Mouse (Mus musculus) kidney, embryonic 16.5 days (tissue): ENCODE data around the gene Id2. TPM values are rescaled to one million over a fixed set of nuclear protein-coding genes. Genes with fewer than 3 reads are reported as not detected.

ENCODE experiments used
- ATAC-seq: fragments of 200-750 bp; cut with Nextera tagmentation; 2 replicates; pipeline ENCODE4 v1.8.0; 2017; ENCODE audit warnings: moderate TSS enrichment; ENCODE audit not compliant: low FRiP score, low TSS enrichment
- H3K27ac ChIP-seq: fragments of 300-500 bp; sonication (generic); 2 replicates; pipeline ENCODE4 v1.5.1; 2014; ENCODE audit warnings: low read length
- H3K27me3 ChIP-seq: fragments of 300-500 bp; sonication (generic); 2 replicates; pipeline ENCODE4 v1.6.1; 2014; ENCODE audit warnings: low read length, control low read depth, mixed read lengths; ENCODE audit not compliant: insufficient read depth
- H3K36me3 ChIP-seq: fragments of 300-500 bp; sonication (generic); 2 replicates; pipeline ENCODE4 v1.6.1; 2014; ENCODE audit warnings: low read length, control low read depth, mixed read lengths; ENCODE audit not compliant: insufficient read depth
- H3K4me1 ChIP-seq: fragments of 300-500 bp; sonication (generic); 2 replicates; pipeline ENCODE4 v1.6.1; 2014; ENCODE audit warnings: low read length, control low read depth, mixed read lengths; ENCODE audit not compliant: insufficient read depth
- H3K4me2 ChIP-seq: fragments of 300-500 bp; sonication (generic); replicated peaks from 2 replicates; pipeline ENCODE4 v1.6.1; 2014; ENCODE audit warnings: low read depth, low read length
- H3K4me3 ChIP-seq: fragments of 300-500 bp; sonication (generic); 2 replicates; pipeline ENCODE4 v1.5.1; 2014; ENCODE audit warnings: mild to moderate bottlenecking, low read length
- H3K9ac ChIP-seq: fragments of 300-500 bp; sonication (generic); replicated peaks from 2 replicates; pipeline ENCODE4 v1.6.1; 2014; ENCODE audit warnings: low read length
- H3K9me3 ChIP-seq: fragments of 300-500 bp; sonication (generic); 2 replicates; pipeline ENCODE4 v1.6.1; 2016; ENCODE audit warnings: low read length, control low read depth
- WGBS: fragments of 180-500 bp; shearing (Covaris S2); extraction: QIAGEN DNeasy Blood & Tissue Kit; methylation state at CpG from one replicate; pipeline ENCODE4 v1.1.7; 2014; 5-methylcytosine and 5-hydroxymethylcytosine counted together
- polyA plus RNA-seq: library from polyadenylated mRNA; unstranded; fragments of >200 nt; fragmentation: Nextera tagmentation; extraction: Ambion mirVana; gene quantifications from 2 replicates; pipeline ENCODE4 v1.2.1, GENCODE M21; 2015

The Id2 gene
- polyA plus RNA-seq, 1 experiment from 2014 or later = 474 TPM

- Histone ChIP-seq H3K27ac (no peak overlapping the region), H3K27me3 (no peaks in the 10 kb centered on the region), H3K4me3 (no peak overlapping the region), H3K9ac (no peak overlapping the region), H3K4me1 (peaks cover 10% of the 10 kb centered on the region), H3K36me3 (no peaks in the 10 kb centered on the region), H3K4me2 (no peak overlapping the region), H3K9me3 (no peaks in the 10 kb centered on the region)
- 96% methylated on average over 2 of the region's 2 CpGs for WGBS
- ATAC-seq = no peak
These were observed 15.9 kb upstream of the Id2 start for GRCm38 (mm10) chr12:25112806-25113205.

- Histone ChIP-seq H3K4me2 (no peak overlapping the region), H3K27me3 (no peaks in the 10 kb centered on the region), H3K9ac (no peak overlapping the region), H3K4me3 (no peak overlapping the region), H3K27ac (no peak overlapping the region), H3K36me3 (no peaks in the 10 kb centered on the region), H3K4me1 (peaks cover 10% of the 10 kb centered on the region), H3K9me3 (no peaks in the 10 kb centered on the region)
- ATAC-seq = no peak
- WGBS = 69% methylated on average over 7 of the region's 7 CpGs
These were observed 13.7 kb upstream of the Id2 start for GRCm38 (mm10) chr12:25110682-25111078.

GRCm38 (mm10) chr12:25109971-25110681 is 13.2 kb upstream of the Id2 start:
- WGBS = 57% methylated on average over 7 of the region's 7 CpGs
- H3K4me3 ChIP-seq = no peak overlapping the region
- H3K4me2 ChIP-seq = no peak overlapping the region
- H3K4me1 ChIP-seq = peaks cover 10% of the 10 kb centered on the region
- no peak overlapping the region for H3K27ac ChIP-seq
- no peak overlapping the region for H3K9ac ChIP-seq
- H3K36me3 ChIP-seq = no peaks in the 10 kb centered on the region
- H3K27me3 ChIP-seq = no peaks in the 10 kb centered on the region
- no peak for ATAC-seq
- no peaks in the 10 kb centered on the region for H3K9me3 ChIP-seq

- no peaks in the 10 kb centered on the region for H3K9me3 ChIP-seq
- H3K27me3 ChIP-seq = no peaks in the 10 kb centered on the region
- no peaks in the 10 kb centered on the region for H3K36me3 ChIP-seq
- H3K9ac ChIP-seq = no peak overlapping the region
- H3K4me1 ChIP-seq = peaks cover 15% of the 10 kb centered on the region
- H3K4me2 ChIP-seq = no peak overlapping the region
- peak; percentile 73 for ATAC-seq
- WGBS = 63% methylated on average over 2 of the region's 2 CpGs
- H3K27ac ChIP-seq = peak overlapping the region; percentile 61; the same call in 1 of the 2 replicates
- H3K4me3 ChIP-seq = no peak overlapping the region
These were observed 11.9 kb upstream of the Id2 start for GRCm38 (mm10) chr12:25108865-25109264.

GRCm38 (mm10) chr12:25104541-25104940 is 7.6 kb upstream of the Id2 start:
- no peak overlapping the region for H3K27ac ChIP-seq
- H3K36me3 ChIP-seq = no peaks in the 10 kb centered on the region
- H3K9me3 ChIP-seq = no peaks in the 10 kb centered on the region
- no peak overlapping the region for H3K9ac ChIP-seq
- ATAC-seq = no peak
- no peaks in the 10 kb centered on the region for H3K27me3 ChIP-seq
- no peak overlapping the region for H3K4me3 ChIP-seq
- no peak overlapping the region for H3K4me2 ChIP-seq
- H3K4me1 ChIP-seq = peaks cover 29% of the 10 kb centered on the region

GRCm38 (mm10) chr12:25103911-25104310 is 7.0 kb upstream of the Id2 start:
- H3K36me3 ChIP-seq = no peaks in the 10 kb centered on the region
- H3K4me1 ChIP-seq = peaks cover 26% of the 10 kb centered on the region
- no peaks in the 10 kb centered on the region for H3K9me3 ChIP-seq
- ATAC-seq = no peak
- WGBS = 49% methylated on average over 6 of the region's 6 CpGs
- peak overlapping the region; percentile 62 for H3K27ac ChIP-seq
- H3K4me2 ChIP-seq = no peak overlapping the region
- H3K4me3 ChIP-seq = no peak overlapping the region
- H3K27me3 ChIP-seq = no peaks in the 10 kb centered on the region
- H3K9ac ChIP-seq = peak overlapping the region; percentile 32; the same call in 1 of the 2 replicates

- Histone ChIP-seq H3K4me3 (peak overlapping the region; percentile 89), H3K9me3 (no peaks in the 10 kb centered on the region), H3K4me2 (peak overlapping the region; percentile 94), H3K36me3 (no peaks in the 10 kb centered on the region), H3K4me1 (peaks cover 42% of the 10 kb centered on the region), H3K27ac (peak overlapping the region; percentile 100), H3K27me3 (no peaks in the 10 kb centered on the region), H3K9ac (peak overlapping the region; percentile 85; the same call in 1 of the 2 replicates)
- 15% methylated on average over 5 of the region's 5 CpGs for WGBS
- ATAC-seq = no peak
These were observed 4.4 kb upstream of the Id2 start for GRCm38 (mm10) chr12:25101389-25101788.

- ATAC-seq = no peak
- under 1% methylated on average over 55 of the region's 59 CpGs for WGBS
- H3K9me3 ChIP-seq = no peaks in the 10 kb centered on the region
- H3K4me2 ChIP-seq = peak overlapping the region; percentile 94
- no peaks in the 10 kb centered on the region for H3K36me3 ChIP-seq
- H3K9ac ChIP-seq = peak overlapping the region; percentile 85
- H3K27ac ChIP-seq = peak overlapping the region; percentile 100
- H3K4me3 ChIP-seq = peak overlapping the region; percentile 89
- no peaks in the 10 kb centered on the region for H3K27me3 ChIP-seq
- H3K4me1 ChIP-seq = peaks cover 42% of the 10 kb centered on the region
These were observed 3.7 kb upstream of the Id2 start for GRCm38 (mm10) chr12:25100411-25101217.

- H3K36me3 ChIP-seq = no peaks in the 10 kb centered on the region
- no peaks in the 10 kb centered on the region for H3K9me3 ChIP-seq
- WGBS = under 1% methylated on average over 38 of the region's 38 CpGs
- H3K9ac ChIP-seq = peak overlapping the region; percentile 85
- no peak for ATAC-seq
- peak overlapping the region; percentile 100 for H3K27ac ChIP-seq
- peak overlapping the region; percentile 89 for H3K4me3 ChIP-seq
- no peaks in the 10 kb centered on the region for H3K27me3 ChIP-seq
- peaks cover 42% of the 10 kb centered on the region for H3K4me1 ChIP-seq
- H3K4me2 ChIP-seq = peak overlapping the region; percentile 94
These were observed 2.8 kb upstream of the Id2 start for GRCm38 (mm10) chr12:25099563-25100408.
